Mouse (Mus musculus): Measurements from ENCODE around the gene Sfpq.

DNA sequence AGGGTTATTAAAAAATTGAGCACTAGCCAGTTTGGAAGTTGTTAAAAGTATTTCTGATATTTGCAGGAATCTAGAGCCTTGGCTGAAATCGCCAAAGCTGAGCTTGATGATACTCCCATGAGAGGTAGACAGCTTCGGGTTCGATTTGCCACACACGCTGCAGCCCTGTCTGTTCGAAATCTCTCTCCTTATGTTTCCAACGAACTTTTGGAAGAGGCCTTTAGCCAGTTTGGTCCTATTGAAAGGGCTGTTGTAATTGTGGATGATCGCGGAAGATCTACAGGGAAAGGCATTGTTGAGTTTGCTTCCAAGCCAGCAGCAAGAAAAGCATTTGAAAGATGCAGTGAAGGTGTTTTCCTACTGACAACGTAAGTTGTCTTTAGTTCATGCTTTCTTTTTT, 2.1 kb downstream of the Sfpq start:
- TF ChIP-seq CTCF (IDR thresholded peaks at IDR 0.05; ENCODE audit: borderline replicate concordance, extremely low read depth, insufficient read depth, insufficient read length) (no peak), POLR2A (IDR thresholded peaks at IDR 0.05; ENCODE audit: borderline replicate concordance, extremely low read depth, insufficient read depth, insufficient read length, poor library complexity, severe bottlenecking) (no peak)
